8 mouse cellular contexts compared by ENCODE assay signal in genomic region chr6:87915939-87916338, GRCm38 (mm10). TPM values are rescaled to one million over a fixed set of nuclear protein-coding genes. Genes with fewer than 3 reads are reported as not detected.
DNase-seq lines count a peak whose midpoint lies in the region; ATAC-seq and TF ChIP-seq lines count a peak whose summit lies in the region.

No protein-coding gene starts in this region.

- 0 out of 2 replicates have a peak, but pooled peaks cover 9% of the 10 kb centered on the region for H3K4me1 ChIP-seq in lung, postnatal 0 days (ENCODE audit: insufficient read depth, low read depth, low read length)

- H3K4me3 ChIP-seq in lung, postnatal 0 days (ENCODE audit: low read depth, low read length) = no peak overlapping the region

- no peak for ATAC-seq in lung, postnatal 0 days
- ATAC-seq in CD4-positive, CD25-positive, alpha-beta regulatory T cell, adult 4 months = peak; percentile 74

- H3K36me3 ChIP-seq in lung, postnatal 0 days (ENCODE audit: insufficient read depth, low read length) = peaks cover 17% of the 10 kb centered on the region; the same call in 1 of the 2 replicates

- peak; percentile 67 for DNase-seq in lung, postnatal 0 days (ENCODE audit: low spot score)
- DNase-seq in lung, postnatal 10 days = no peak
- DNase-seq in brain, adult 2 months (ENCODE audit: low read depth, low spot score) = peak; percentile 43
- peak; percentile 48 to 68 for DNase-seq in natural killer cell, adult 2 months (ENCODE audit: low spot score in 2 of 2)
- no peak for DNase-seq in cerebellum, postnatal 4 days (ENCODE audit: low spot score in 2 of 2)
- no peak for DNase-seq in right cerebral cortex, postnatal 14 days
- DNase-seq in thymus, postnatal 4 days = no peak

- no peaks in the 10 kb centered on the region for H3K27me3 ChIP-seq in lung, postnatal 0 days (replicated peaks; ENCODE audit: insufficient read depth, low read length)

- no peak overlapping the region for H3K4me2 ChIP-seq in lung, postnatal 0 days (replicated peaks; ENCODE audit: low read depth, low read length)

- no peaks in the 10 kb centered on the region for H3K9me3 ChIP-seq in lung, postnatal 0 days (ENCODE audit: low read length)

- TF ChIP-seq CTCF in lung, postnatal 0 days (IDR thresholded peaks at IDR 0.05) = no peak

- 58% methylated on average over 5 of the region's 5 CpGs for WGBS in lung, postnatal 0 days

- no peak for TF ChIP-seq EP300 in lung, postnatal 0 days (IDR thresholded peaks at IDR 0.05)

- H3K9ac ChIP-seq in lung, postnatal 0 days (replicated peaks; ENCODE audit: low read depth) = no peak overlapping the region

- no peak overlapping the region for H3K27ac ChIP-seq in lung, postnatal 0 days (ENCODE audit: low read length)

RNA-seq across cellular contexts. Expression of gene Hmces, which starts 2.2 kb away (rescaled TPM):
- 33.5 and 34.5 TPM in 2 replicates for polyA plus RNA-seq in lung, postnatal 0 days (2015; fragmentation: Nextera tagmentation; extraction: Ambion mirVana)
- 10 to 100 TPM; 38.6 to 48.4 TPM for polyA plus RNA-seq in CD4-positive, CD25-positive, alpha-beta regulatory T cell, adult 4 months (2017; shearing (Covaris generic))

RNA-seq across cellular contexts. Expression of gene Copg1, which starts 28.3 kb away (rescaled TPM):
- 72.2 and 75.4 TPM in 2 replicates for polyA plus RNA-seq in lung, postnatal 0 days (2015; fragmentation: Nextera tagmentation; extraction: Ambion mirVana)
- 100 to 1,000 TPM; 111 to 171 TPM for polyA plus RNA-seq in CD4-positive, CD25-positive, alpha-beta regulatory T cell, adult 4 months (2017; shearing (Covaris generic))

Comparison
In these comparisons a context has a peak if more than half of its experiments do, and no peak if none do; other contexts are left out.
1. DNase-seq: peak in lung, postnatal 0 days (single experiment), brain, adult 2 months (single experiment) and natural killer cell, adult 2 months (2 of 2); none in lung, postnatal 10 days (single experiment), cerebellum, postnatal 4 days (0 of 2), right cerebral cortex, postnatal 14 days (single experiment) and thymus, postnatal 4 days (single experiment).